Mouse (Mus musculus): ENCODE data around the gene Knstrn. TPM values are rescaled to one million over a fixed set of nuclear protein-coding genes. Genes with fewer than 3 reads are reported as not detected.

Knstrn gene
- polyA plus RNA-seq, 1 experiment from 2014 or later: 195 TPM

DNA sequence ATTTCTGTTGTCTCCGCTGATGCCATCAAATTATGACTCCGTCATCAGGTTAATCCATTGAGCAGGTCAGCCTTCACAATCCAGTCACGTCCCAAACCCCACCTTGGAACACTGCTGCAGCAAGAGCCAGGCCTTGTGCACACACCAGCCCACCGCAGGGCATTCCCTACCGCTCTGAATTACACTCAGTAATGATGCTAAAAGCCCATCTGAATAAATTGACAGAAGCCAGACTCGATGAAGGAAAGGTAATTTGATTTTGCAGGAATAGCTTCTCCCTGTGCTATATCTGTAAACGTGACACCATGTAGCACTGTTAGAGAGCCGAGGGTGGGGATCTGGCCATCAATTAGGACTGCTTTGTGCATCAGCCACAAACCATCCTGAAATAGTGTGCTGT is 61.5 kb downstream of the Knstrn start:
- no peaks in the 10 kb centered on the region; the same call in 1 of the 2 replicates for H3K36me3 ChIP-seq (replicated peaks; ENCODE audit: control insufficient read depth, insufficient read depth, low read depth, low read length)
- ATAC-seq (replicated peaks; ENCODE audit: insufficient number of reproducible peaks, low FRiP score, low TSS enrichment, low read depth) (no peak), DNase-seq (ENCODE audit: low spot score) (no peak)
- 87% methylated on average over 8 of the region's 8 CpGs for WGBS
- H3K4me1 ChIP-seq (ENCODE audit: control insufficient read depth, insufficient read depth, low read length): no peaks in the 10 kb centered on the region
- H3K9ac ChIP-seq (replicated peaks; ENCODE audit: low read length): no peak overlapping the region
- no peaks in the 10 kb centered on the region for H3K27me3 ChIP-seq (ENCODE audit: control insufficient read depth, insufficient read depth, low read length)
- no peak overlapping the region for H3K4me3 ChIP-seq (ENCODE audit: low read depth, low read length)
- no peak overlapping the region for H3K27ac ChIP-seq (replicated peaks; ENCODE audit: low read depth, low read length)
- H3K9me3 ChIP-seq (replicated peaks; ENCODE audit: control insufficient read depth, low read length): no peaks in the 10 kb centered on the region
- no peak overlapping the region for H3K4me2 ChIP-seq (ENCODE audit: low read depth, low read length)

GRCm38 (mm10) chr2:118876453-118876852 is 62.6 kb downstream of the Knstrn start:
- Histone ChIP-seq H3K9me3 (replicated peaks; ENCODE audit: control insufficient read depth, low read length) (no peaks in the 10 kb centered on the region), H3K4me1 (ENCODE audit: control insufficient read depth, insufficient read depth, low read length) (no peaks in the 10 kb centered on the region), H3K9ac (replicated peaks; ENCODE audit: low read length) (no peak overlapping the region), H3K4me2 (ENCODE audit: low read depth, low read length) (no peak overlapping the region), H3K27me3 (ENCODE audit: control insufficient read depth, insufficient read depth, low read length) (no peaks in the 10 kb centered on the region), H3K4me3 (ENCODE audit: low read depth, low read length) (no peak overlapping the region), H3K36me3 (replicated peaks; ENCODE audit: control insufficient read depth, insufficient read depth, low read depth, low read length) (no peaks in the 10 kb centered on the region; the same call in 1 of the 2 replicates), H3K27ac (replicated peaks; ENCODE audit: low read depth, low read length) (no peak overlapping the region)
- ATAC-seq (replicated peaks; ENCODE audit: insufficient number of reproducible peaks, low FRiP score, low TSS enrichment, low read depth) (no peak), DNase-seq (ENCODE audit: low spot score) (no peak)
- WGBS: 91% methylated on average over 9 of the region's 9 CpGs

- Histone ChIP-seq H3K27me3 (ENCODE audit: control insufficient read depth, insufficient read depth, low read length) (no peaks in the 10 kb centered on the region), H3K4me2 (ENCODE audit: low read depth, low read length) (no peak overlapping the region), H3K4me3 (ENCODE audit: low read depth, low read length) (no peak overlapping the region), H3K27ac (replicated peaks; ENCODE audit: low read depth, low read length) (no peak overlapping the region), H3K4me1 (ENCODE audit: control insufficient read depth, insufficient read depth, low read length) (no peaks in the 10 kb centered on the region), H3K9me3 (replicated peaks; ENCODE audit: control insufficient read depth, low read length) (no peaks in the 10 kb centered on the region), H3K36me3 (replicated peaks; ENCODE audit: control insufficient read depth, insufficient read depth, low read depth, low read length) (no peaks in the 10 kb centered on the region; the same call in 1 of the 2 replicates), H3K9ac (replicated peaks; ENCODE audit: low read length) (no peak overlapping the region)
- ATAC-seq (replicated peaks; ENCODE audit: insufficient number of reproducible peaks, low FRiP score, low TSS enrichment, low read depth) (no peak), DNase-seq (ENCODE audit: low spot score) (no peak)
- 85% methylated on average over 4 of the region's 4 CpGs for WGBS
These were observed 67.2 kb downstream of the Knstrn start for GRCm38 (mm10) chr2:118881019-118881418.

DNA sequence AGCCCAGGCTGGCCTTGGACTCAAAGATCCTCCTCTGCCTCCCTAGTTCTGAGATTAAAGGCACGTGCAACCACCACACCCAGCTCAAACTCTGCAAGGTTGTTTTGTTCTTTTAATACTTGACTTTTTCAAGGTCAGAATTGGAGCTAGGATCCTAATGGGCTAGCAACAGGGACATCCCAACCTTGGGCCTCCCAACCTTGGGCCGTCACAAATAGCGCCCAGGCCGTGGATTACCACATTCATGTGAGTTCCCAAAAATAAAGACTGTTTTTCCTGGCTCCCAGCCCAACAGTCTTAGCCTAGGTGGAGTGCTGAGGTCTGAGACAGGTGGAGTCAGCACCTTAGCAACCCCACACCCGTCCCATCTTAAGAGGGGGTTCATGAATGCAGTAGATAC is 68.2 kb downstream of the Knstrn start:
- DNase-seq (ENCODE audit: low spot score) (no peak), ATAC-seq (replicated peaks; ENCODE audit: insufficient number of reproducible peaks, low FRiP score, low TSS enrichment, low read depth) (no peak)
- H3K4me2 ChIP-seq (ENCODE audit: low read depth, low read length): no peak overlapping the region
- H3K36me3 ChIP-seq (replicated peaks; ENCODE audit: control insufficient read depth, insufficient read depth, low read depth, low read length): no peaks in the 10 kb centered on the region; the same call in 1 of the 2 replicates
- H3K9ac ChIP-seq (replicated peaks; ENCODE audit: low read length): no peak overlapping the region
- no peaks in the 10 kb centered on the region for H3K4me1 ChIP-seq (ENCODE audit: control insufficient read depth, insufficient read depth, low read length)
- H3K27me3 ChIP-seq (ENCODE audit: control insufficient read depth, insufficient read depth, low read length): no peaks in the 10 kb centered on the region
- no peak overlapping the region for H3K27ac ChIP-seq (replicated peaks; ENCODE audit: low read depth, low read length)
- WGBS: 87% methylated on average over 5 of the region's 5 CpGs
- no peak overlapping the region for H3K4me3 ChIP-seq (ENCODE audit: low read depth, low read length)
- H3K9me3 ChIP-seq (replicated peaks; ENCODE audit: control insufficient read depth, low read length): no peaks in the 10 kb centered on the region

DNA sequence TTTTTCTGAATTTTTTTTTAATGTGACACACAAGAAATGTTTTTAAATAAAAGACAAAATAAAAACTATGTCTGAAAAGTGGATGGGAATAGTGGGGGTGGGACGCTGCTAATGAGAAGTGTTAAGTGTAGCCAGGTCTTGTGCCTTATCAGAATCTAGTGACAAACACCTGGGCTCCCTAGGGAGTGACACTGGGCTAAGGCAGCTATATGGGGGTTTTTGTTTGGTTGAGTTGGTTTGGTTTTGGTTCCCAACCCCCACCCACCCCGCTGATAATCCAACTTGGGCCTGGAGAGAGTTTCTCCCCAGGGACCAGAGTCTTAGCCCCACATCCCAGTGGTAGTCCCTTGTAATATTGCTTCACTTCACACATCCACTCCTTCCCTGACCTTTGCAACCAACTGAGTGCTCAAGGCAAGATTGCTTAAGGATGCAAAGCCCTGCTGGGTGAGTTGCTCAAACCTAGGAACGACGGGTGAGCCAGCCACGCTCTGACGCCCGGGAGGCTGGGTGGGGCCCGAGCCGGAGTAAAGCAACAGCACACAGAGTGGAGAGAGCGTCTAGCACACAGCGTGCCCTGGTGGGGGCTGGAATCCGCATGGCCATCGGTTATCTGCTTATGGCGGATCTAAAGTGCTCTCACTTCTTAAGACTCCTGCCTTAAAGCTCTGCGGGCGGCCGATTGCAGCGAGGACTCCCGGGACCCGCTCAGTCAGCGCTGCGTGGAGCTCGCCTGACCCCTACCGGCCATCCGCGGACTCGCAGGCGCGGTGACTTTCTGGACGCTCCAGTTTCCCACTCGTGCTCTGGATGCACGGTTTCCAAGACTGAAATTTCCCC is 69.3 kb downstream of the Knstrn start:
- Histone ChIP-seq H3K4me2 (ENCODE audit: low read depth, low read length) (peak overlapping the region; percentile 82), H3K9me3 (replicated peaks; ENCODE audit: control insufficient read depth, low read length) (no peaks in the 10 kb centered on the region), H3K4me3 (ENCODE audit: low read depth, low read length) (peak overlapping the region; percentile 33), H3K36me3 (replicated peaks; ENCODE audit: control insufficient read depth, insufficient read depth, low read depth, low read length) (no peaks in the 10 kb centered on the region), H3K4me1 (ENCODE audit: control insufficient read depth, insufficient read depth, low read length) (no peaks in the 10 kb centered on the region), H3K27ac (replicated peaks; ENCODE audit: low read depth, low read length) (no peak overlapping the region), H3K27me3 (ENCODE audit: control insufficient read depth, insufficient read depth, low read length) (no peaks in the 10 kb centered on the region), H3K9ac (replicated peaks; ENCODE audit: low read length) (peak overlapping the region; percentile 67)
- 2% methylated on average over 32 of the region's 32 CpGs for WGBS
- DNase-seq (ENCODE audit: low spot score) (peak; percentile 86), ATAC-seq (replicated peaks; ENCODE audit: insufficient number of reproducible peaks, low FRiP score, low TSS enrichment, low read depth) (peak; percentile 77)

DNA sequence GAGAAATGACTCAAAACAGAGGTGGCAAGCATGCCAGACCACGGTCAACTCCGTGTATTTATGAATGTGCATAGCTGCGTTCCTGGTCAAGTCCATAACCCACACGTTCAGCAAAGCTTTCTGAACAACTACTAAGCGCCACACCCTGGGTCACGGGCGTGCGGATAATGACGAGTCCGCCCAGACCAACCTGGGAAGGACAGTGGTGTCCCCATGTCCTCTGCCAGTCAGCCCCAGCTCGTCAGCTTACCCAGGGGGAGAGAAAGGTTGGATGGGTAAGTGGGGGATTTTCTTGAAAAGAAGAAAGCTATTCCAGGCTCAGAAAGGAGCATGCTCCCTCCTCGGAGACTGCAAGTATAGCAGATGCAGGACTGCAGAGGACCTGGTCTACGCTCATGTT is 73.6 kb downstream of the Knstrn start:
- Histone ChIP-seq H3K27ac (replicated peaks; ENCODE audit: low read depth, low read length) (no peak overlapping the region), H3K4me2 (ENCODE audit: low read depth, low read length) (no peak overlapping the region), H3K36me3 (replicated peaks; ENCODE audit: control insufficient read depth, insufficient read depth, low read depth, low read length) (no peaks in the 10 kb centered on the region), H3K4me1 (ENCODE audit: control insufficient read depth, insufficient read depth, low read length) (no peaks in the 10 kb centered on the region), H3K4me3 (ENCODE audit: low read depth, low read length) (no peak overlapping the region), H3K9ac (replicated peaks; ENCODE audit: low read length) (no peak overlapping the region), H3K9me3 (replicated peaks; ENCODE audit: control insufficient read depth, low read length) (no peaks in the 10 kb centered on the region), H3K27me3 (ENCODE audit: control insufficient read depth, insufficient read depth, low read length) (no peaks in the 10 kb centered on the region)
- no peak for ATAC-seq (replicated peaks; ENCODE audit: insufficient number of reproducible peaks, low FRiP score, low TSS enrichment, low read depth)
- DNase-seq (ENCODE audit: low spot score): no peak
- 72% methylated on average over 13 of the region's 13 CpGs for WGBS

DNA sequence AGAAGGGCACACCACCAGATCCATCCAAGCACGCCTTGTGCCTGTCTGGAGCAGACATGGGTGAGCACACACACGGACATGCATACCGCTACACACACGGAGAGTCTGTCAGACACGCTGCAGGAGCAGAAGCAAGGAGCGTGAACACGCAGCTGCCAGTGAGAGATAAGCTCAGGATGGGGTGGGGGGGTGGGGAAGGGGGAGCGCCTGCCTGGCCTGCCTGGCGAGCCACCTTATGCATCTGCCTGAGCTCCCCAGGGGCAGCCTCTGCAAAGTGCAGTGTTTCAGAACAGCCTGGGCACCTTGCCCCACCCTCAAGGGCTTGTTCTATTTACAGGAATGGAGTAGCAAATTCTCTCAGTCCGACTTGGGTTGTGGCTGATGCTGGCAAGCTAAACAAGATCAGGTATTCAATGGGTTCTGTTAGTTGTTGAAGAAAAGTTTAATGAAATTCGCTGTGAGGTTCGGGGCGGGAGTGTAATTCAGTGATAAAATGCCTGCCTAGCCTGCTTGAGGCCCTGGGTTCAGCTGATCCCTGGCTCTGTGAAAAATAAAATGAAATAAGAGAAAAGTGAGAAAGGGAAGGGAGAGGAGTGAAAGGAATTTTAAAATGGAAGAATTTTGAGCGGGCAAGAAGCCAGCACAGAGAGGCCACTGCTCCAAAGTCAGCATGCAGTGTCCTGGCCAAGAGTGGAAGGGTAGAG is 74.2 kb downstream of the Knstrn start:
- Histone ChIP-seq H3K27ac (replicated peaks; ENCODE audit: low read depth, low read length) (no peak overlapping the region), H3K4me3 (ENCODE audit: low read depth, low read length) (no peak overlapping the region), H3K9ac (replicated peaks; ENCODE audit: low read length) (no peak overlapping the region), H3K36me3 (replicated peaks; ENCODE audit: control insufficient read depth, insufficient read depth, low read depth, low read length) (no peaks in the 10 kb centered on the region), H3K4me2 (ENCODE audit: low read depth, low read length) (no peak overlapping the region), H3K27me3 (ENCODE audit: control insufficient read depth, insufficient read depth, low read length) (no peaks in the 10 kb centered on the region), H3K4me1 (ENCODE audit: control insufficient read depth, insufficient read depth, low read length) (no peaks in the 10 kb centered on the region), H3K9me3 (replicated peaks; ENCODE audit: control insufficient read depth, low read length) (no peaks in the 10 kb centered on the region)
- ATAC-seq (replicated peaks; ENCODE audit: insufficient number of reproducible peaks, low FRiP score, low TSS enrichment, low read depth) (no peak), DNase-seq (ENCODE audit: low spot score) (no peak)
- WGBS: 33% methylated on average over 14 of the region's 14 CpGs

GRCm38 (mm10) chr2:118891173-118891572 is 77.4 kb downstream of the Knstrn start:
- no peak for DNase-seq (ENCODE audit: low spot score)
- no peak for ATAC-seq (replicated peaks; ENCODE audit: insufficient number of reproducible peaks, low FRiP score, low TSS enrichment, low read depth)
- Histone ChIP-seq H3K9ac (replicated peaks; ENCODE audit: low read length) (no peak overlapping the region), H3K4me1 (ENCODE audit: control insufficient read depth, insufficient read depth, low read length) (peaks cover under 1% of the 10 kb centered on the region; the same call in 1 of the 2 replicates), H3K36me3 (replicated peaks; ENCODE audit: control insufficient read depth, insufficient read depth, low read depth, low read length) (no peaks in the 10 kb centered on the region), H3K4me2 (ENCODE audit: low read depth, low read length) (no peak overlapping the region), H3K27ac (replicated peaks; ENCODE audit: low read depth, low read length) (no peak overlapping the region), H3K27me3 (ENCODE audit: control insufficient read depth, insufficient read depth, low read length) (peaks cover 20% of the 10 kb centered on the region), H3K4me3 (ENCODE audit: low read depth, low read length) (no peak overlapping the region), H3K9me3 (replicated peaks; ENCODE audit: control insufficient read depth, low read length) (no peaks in the 10 kb centered on the region)
- WGBS: 89% methylated on average over 4 of the region's 4 CpGs
